Mouse (Mus musculus) heart, embryonic 12.5 days (tissue): ENCODE measurements around the gene Zfp207. TPM values are rescaled to one million over a fixed set of nuclear protein-coding genes. Genes with fewer than 3 reads are reported as not detected.
"Not testable (repeated sequence)": the region's sequence is repeated elsewhere in the genome, so short reads cannot be mapped to it uniquely, and the experiment has no call there.

ENCODE experiments used
- ATAC-seq: fragments of 200-750 bp; cut with Nextera tagmentation; 2 replicates; pipeline ENCODE4 v1.8.0; 2017; ENCODE audit warnings: moderate TSS enrichment, moderate library complexity; ENCODE audit not compliant: insufficient number of reproducible peaks, low FRiP score
- H3K27ac ChIP-seq: fragments of 300-500 bp; sonication (generic); 2 replicates; pipeline ENCODE4 v1.5.1; 2016; ENCODE audit warnings: mild to moderate bottlenecking, moderate library complexity; ENCODE audit not compliant: poor library complexity, severe bottlenecking
- H3K27me3 ChIP-seq: fragments of 300-500 bp; sonication (generic); replicated peaks from 2 replicates; pipeline ENCODE4 v1.6.1; 2016; ENCODE audit warnings: mild to moderate bottlenecking, moderate library complexity
- H3K36me3 ChIP-seq: fragments of 300-500 bp; sonication (generic); 2 replicates; pipeline ENCODE4 v1.6.1; 2016; ENCODE audit warnings: mild to moderate bottlenecking, moderate library complexity
- H3K4me1 ChIP-seq: fragments of 300-500 bp; sonication (generic); replicated peaks from 2 replicates; pipeline ENCODE4 v1.6.1; 2016; ENCODE audit warnings: mild to moderate bottlenecking
- H3K4me2 ChIP-seq: fragments of 300-500 bp; sonication (generic); 2 replicates; pipeline ENCODE4 v1.6.1; 2016; ENCODE audit warnings: mild to moderate bottlenecking, moderate library complexity
- H3K4me3 ChIP-seq: fragments of 300-500 bp; sonication (generic); 2 replicates; pipeline ENCODE4 v1.5.1; 2016; ENCODE audit warnings: mild to moderate bottlenecking
- H3K9ac ChIP-seq: fragments of 300-500 bp; sonication (generic); 2 replicates; pipeline ENCODE4 v1.6.1; 2016; ENCODE audit warnings: mild to moderate bottlenecking, moderate library complexity
- H3K9me3 ChIP-seq: fragments of 300-500 bp; sonication (generic); replicated peaks from 2 replicates; pipeline ENCODE4 v1.6.1; 2016; ENCODE audit warnings: mild to moderate bottlenecking, moderate library complexity
- whole genome bisulfite sequencing: fragments of 180-500 bp; shearing (Covaris S2); methylation state at CpG from one replicate; pipeline ENCODE4 v1.1.7; 2016; 5-methylcytosine and 5-hydroxymethylcytosine counted together
- polyA plus RNA-seq: library from polyadenylated mRNA; unstranded; fragments of >200 nt; fragmentation: Nextera tagmentation; extraction: Ambion mirVana; gene quantifications from 2 replicates; pipeline ENCODE4 v1.2.1, GENCODE M21; 2016

The Zfp207 gene
- polyA plus RNA-seq, 1 experiment from 2014 or later = 168 TPM

- not testable (repeated sequence) for H3K4me2 ChIP-seq, H3K4me3 ChIP-seq, H3K27ac ChIP-seq, H3K9ac ChIP-seq, H3K9me3 ChIP-seq, H3K4me1 ChIP-seq, ATAC-seq, H3K27me3 ChIP-seq
- H3K36me3 ChIP-seq = peaks cover 13% of the 10 kb centered on the region; the same call in 1 of the 2 replicates
- 94% methylated on average over 7 of the region's 7 CpGs for WGBS
These were observed 3.9 kb upstream of the Zfp207 start for GRCm38 (mm10) chr11:80379184-80379583.

GRCm38 (mm10) chr11:80382626-80383018 lies 457 bp upstream of the Zfp207 start:
- H3K4me2 ChIP-seq = peak overlapping the region; percentile 70
- WGBS = 6% methylated on average over 12 of the region's 12 CpGs
- H3K27ac ChIP-seq = peak overlapping the region; percentile 90
- H3K36me3 ChIP-seq = peaks cover 15% of the 10 kb centered on the region
- no peaks in the 10 kb centered on the region for H3K27me3 ChIP-seq
- H3K4me3 ChIP-seq = peak overlapping the region; percentile 97
- peaks cover 19% of the 10 kb centered on the region for H3K4me1 ChIP-seq
- no peaks in the 10 kb centered on the region for H3K9me3 ChIP-seq
- no peak for ATAC-seq
- H3K9ac ChIP-seq = peak overlapping the region; percentile 98

DNA sequence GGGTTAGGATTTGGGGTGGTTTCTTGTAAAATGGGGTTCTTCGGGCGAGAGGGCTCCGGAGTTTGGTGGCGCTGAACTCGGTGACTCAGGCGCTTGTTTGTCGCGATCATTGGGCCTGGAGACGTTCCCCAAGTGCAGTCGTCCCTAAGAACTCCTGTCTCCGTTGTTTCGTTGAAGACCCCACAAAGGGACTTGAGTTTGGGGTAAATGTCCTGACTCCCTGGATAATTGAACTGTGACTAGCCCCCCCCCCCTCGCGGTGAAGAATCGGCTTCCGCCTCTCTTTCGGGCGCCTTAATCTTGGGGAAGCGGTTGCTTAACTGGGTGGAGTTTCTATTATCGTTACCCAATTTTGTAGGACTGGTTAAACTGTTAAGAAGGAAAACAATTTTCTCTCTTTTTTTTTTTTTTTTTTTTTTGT lies 557 bp downstream of the Zfp207 start:
- peak; percentile 41 for ATAC-seq
- Histone ChIP-seq H3K27me3 (no peaks in the 10 kb centered on the region), H3K27ac (peak overlapping the region; percentile 90), H3K36me3 (peaks cover 25% of the 10 kb centered on the region), H3K4me1 (peaks cover 19% of the 10 kb centered on the region), H3K9me3 (no peaks in the 10 kb centered on the region), H3K4me2 (0 out of 2 replicates have a peak overlapping the region, but pooled peaks have one; percentile 19), H3K4me3 (peak overlapping the region; percentile 97), H3K9ac (peak overlapping the region; percentile 98)
- 0% methylated on average over 20 of the region's 20 CpGs for WGBS

DNA sequence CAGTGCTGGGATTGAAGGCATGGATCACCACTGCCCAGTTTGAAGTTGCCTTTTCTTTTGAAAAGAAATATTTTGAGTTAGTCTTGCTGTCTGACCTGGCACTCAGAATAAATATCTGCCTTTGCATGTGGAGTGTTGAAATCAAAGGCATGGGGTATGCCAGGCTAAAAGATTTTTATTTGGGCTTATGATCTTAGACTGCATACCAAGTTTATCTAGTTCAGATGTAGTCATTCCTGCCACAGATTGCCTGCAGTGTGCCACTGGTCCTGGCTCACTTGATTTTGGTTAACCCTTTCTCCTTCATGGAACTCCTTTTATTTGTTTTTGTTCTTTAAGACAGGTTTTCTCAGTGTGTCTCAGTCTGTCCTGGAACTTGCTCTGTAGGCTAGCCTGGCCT lies 1.4 kb downstream of the Zfp207 start:
- H3K4me3 ChIP-seq = peak overlapping the region; percentile 69
- peaks cover 19% of the 10 kb centered on the region for H3K4me1 ChIP-seq
- H3K36me3 ChIP-seq = peaks cover 31% of the 10 kb centered on the region
- H3K27ac ChIP-seq = no peak overlapping the region; the same call in 1 of the 2 replicates
- H3K9me3 ChIP-seq = no peaks in the 10 kb centered on the region
- peak overlapping the region; percentile 85 for H3K4me2 ChIP-seq
- H3K9ac ChIP-seq = peak overlapping the region; percentile 77
- H3K27me3 ChIP-seq = no peaks in the 10 kb centered on the region
- ATAC-seq = no peak

DNA sequence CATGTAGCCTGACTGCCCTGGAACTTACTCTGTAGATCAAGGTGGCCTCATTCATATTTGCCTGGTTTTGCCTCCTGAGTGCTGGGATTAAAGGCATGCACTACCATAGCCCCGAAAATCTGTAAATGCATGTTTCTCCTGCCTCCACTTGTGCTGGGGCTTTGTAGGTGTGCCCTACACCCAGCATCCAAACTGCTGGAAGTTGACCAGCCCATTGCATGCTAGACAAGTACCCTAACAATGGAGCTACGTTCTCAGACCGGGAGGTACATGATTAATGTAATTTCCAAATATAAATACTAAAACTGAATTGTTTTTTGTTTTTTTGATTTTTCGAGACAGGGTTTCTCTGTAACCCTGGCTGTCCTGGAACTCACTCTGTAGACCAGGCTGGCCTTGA lies 2.0 kb downstream of the Zfp207 start:
- no peak overlapping the region for H3K27ac ChIP-seq
- peaks cover 19% of the 10 kb centered on the region for H3K4me1 ChIP-seq
- WGBS = 47% methylated on average over 4 of the region's 4 CpGs
- H3K27me3 ChIP-seq = no peaks in the 10 kb centered on the region
- H3K4me2 ChIP-seq = peak overlapping the region; percentile 85
- H3K36me3 ChIP-seq = peaks cover 34% of the 10 kb centered on the region
- H3K9ac ChIP-seq = peak overlapping the region; percentile 77
- no peaks in the 10 kb centered on the region for H3K9me3 ChIP-seq
- no peak for ATAC-seq
- peak overlapping the region; percentile 69 for H3K4me3 ChIP-seq

DNA sequence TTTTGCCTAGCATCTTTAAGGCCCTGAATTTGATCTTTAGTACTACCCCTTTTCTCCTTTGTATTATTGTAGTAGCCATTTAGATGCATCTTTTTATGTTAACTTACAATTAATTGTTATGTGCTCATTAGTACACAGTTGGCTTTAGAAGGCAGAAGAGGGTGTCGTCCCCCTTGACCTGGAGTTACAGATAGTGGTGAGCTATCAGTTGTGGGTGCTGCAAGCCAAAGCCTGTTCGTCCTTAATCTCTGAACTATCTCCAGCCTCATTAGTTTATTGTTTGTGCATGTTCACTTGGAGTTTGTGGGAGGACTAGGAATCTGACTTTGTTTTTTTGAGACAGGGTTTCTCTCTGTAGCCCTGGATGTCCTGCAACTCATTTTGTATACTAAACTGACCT lies 3.7 kb downstream of the Zfp207 start:
- peaks cover 19% of the 10 kb centered on the region for H3K4me1 ChIP-seq
- no peaks in the 10 kb centered on the region for H3K27me3 ChIP-seq
- peak overlapping the region; percentile 48 for H3K4me2 ChIP-seq
- no peaks in the 10 kb centered on the region for H3K9me3 ChIP-seq
- H3K27ac ChIP-seq = no peak overlapping the region
- H3K9ac ChIP-seq = no peak overlapping the region
- H3K4me3 ChIP-seq = peak overlapping the region; percentile 10; the same call in 1 of the 2 replicates
- ATAC-seq = no peak
- peaks cover 44% of the 10 kb centered on the region for H3K36me3 ChIP-seq
- WGBS = 44% methylated on average over 2 of the region's 2 CpGs

DNA sequence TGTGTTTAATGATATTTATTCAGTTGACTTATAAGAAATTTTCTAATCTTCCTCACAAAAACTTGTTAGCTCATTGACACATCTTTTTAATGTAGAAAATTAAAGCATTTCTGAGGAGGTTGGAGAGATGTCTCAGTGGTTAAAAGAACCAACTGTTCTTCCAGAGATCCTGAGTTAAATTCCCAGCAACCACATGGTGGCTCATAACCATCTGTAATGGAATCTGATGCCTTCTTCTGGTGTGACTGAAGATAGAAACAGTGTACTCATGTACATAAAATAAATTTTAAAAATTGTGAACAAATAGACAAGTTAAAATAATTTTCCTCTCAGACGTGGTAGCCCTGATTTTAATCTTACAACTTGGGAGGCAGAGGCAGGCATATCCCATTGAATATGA lies 6.8 kb downstream of the Zfp207 start:
- no peak overlapping the region for H3K9ac ChIP-seq
- H3K27ac ChIP-seq = no peak overlapping the region
- no peak overlapping the region for H3K4me2 ChIP-seq
- H3K4me3 ChIP-seq = no peak overlapping the region
- H3K27me3 ChIP-seq = no peaks in the 10 kb centered on the region
- no peak for ATAC-seq
- peaks cover 62% of the 10 kb centered on the region for H3K36me3 ChIP-seq
- H3K9me3 ChIP-seq = no peaks in the 10 kb centered on the region
- peaks cover 12% of the 10 kb centered on the region for H3K4me1 ChIP-seq
- 84% methylated on average over 1 of the region's 1 CpGs for WGBS

GRCm38 (mm10) chr11:80391407-80392120 lies 8.5 kb downstream of the Zfp207 start:
- WGBS = 92% methylated on average over 2 of the region's 2 CpGs
- H3K27ac ChIP-seq = no peak overlapping the region
- no peak overlapping the region for H3K9ac ChIP-seq
- no peaks in the 10 kb centered on the region for H3K27me3 ChIP-seq
- H3K4me1 ChIP-seq = peaks cover 2% of the 10 kb centered on the region; the same call in 1 of the 2 replicates
- H3K9me3 ChIP-seq = no peaks in the 10 kb centered on the region
- no peak for ATAC-seq
- no peak overlapping the region for H3K4me2 ChIP-seq
- peaks cover 68% of the 10 kb centered on the region for H3K36me3 ChIP-seq
- no peak overlapping the region for H3K4me3 ChIP-seq

- Histone ChIP-seq H3K4me1 (no peaks in the 10 kb centered on the region), H3K9ac (no peak overlapping the region), H3K4me3 (no peak overlapping the region), H3K27ac (no peak overlapping the region), H3K36me3 (peaks cover 57% of the 10 kb centered on the region), H3K27me3 (no peaks in the 10 kb centered on the region), H3K9me3 (no peaks in the 10 kb centered on the region), H3K4me2 (no peak overlapping the region)
- 90% methylated on average over 3 of the region's 3 CpGs for WGBS
- no peak for ATAC-seq
These were observed 12.9 kb downstream of the Zfp207 start for GRCm38 (mm10) chr11:80395930-80396329.

DNA sequence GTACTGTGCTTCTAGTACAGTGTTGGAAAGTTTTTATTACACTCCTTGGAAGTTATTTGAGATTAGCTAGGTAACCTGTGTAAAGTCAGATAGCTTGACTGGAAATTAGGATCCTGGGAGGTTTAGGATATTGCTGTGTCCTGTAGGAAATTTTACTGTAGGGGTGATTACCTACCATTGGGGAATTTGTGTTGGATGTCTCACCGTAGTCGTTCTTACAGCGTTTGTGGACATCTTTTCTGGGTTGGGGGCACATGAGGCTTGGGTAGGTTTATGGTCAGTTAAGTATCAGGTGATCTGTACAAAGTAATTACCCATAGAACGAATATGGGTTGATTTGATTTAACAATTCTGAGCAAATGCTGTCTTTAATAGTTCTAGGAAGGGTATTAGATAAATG lies 13.5 kb downstream of the Zfp207 start:
- 92% methylated on average over 4 of the region's 4 CpGs for WGBS

DNA sequence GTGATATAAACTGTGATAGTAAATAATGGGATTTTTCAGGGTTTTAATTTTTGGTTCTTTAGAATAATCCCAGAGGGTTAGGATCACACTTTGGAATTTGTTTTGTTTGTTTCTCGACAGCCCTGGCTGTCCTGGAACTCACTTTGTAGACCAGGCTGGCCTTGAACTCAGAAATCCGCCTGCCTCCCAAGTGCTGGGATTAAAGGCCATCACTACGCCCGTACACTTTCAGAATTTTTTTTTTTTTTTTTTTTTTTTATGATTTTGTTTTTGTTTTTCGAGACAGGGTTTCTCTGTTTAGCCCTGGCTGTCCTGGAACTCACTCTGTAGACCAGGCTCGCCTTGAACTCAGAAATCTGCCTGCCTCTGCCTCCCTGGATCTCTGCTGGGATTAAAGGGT lies 24.8 kb downstream of the Zfp207 start:
- not testable (repeated sequence) for H3K4me2 ChIP-seq, ATAC-seq, H3K4me3 ChIP-seq, H3K9me3 ChIP-seq, H3K9ac ChIP-seq, H3K4me1 ChIP-seq, H3K27me3 ChIP-seq, H3K27ac ChIP-seq
- 96% methylated on average over 6 of the region's 6 CpGs for WGBS
- peaks cover 52% of the 10 kb centered on the region for H3K36me3 ChIP-seq

More for the DNA sequence above, 13.5 kb downstream of the Zfp207 start:
- H3K36me3 ChIP-seq = peaks cover 54% of the 10 kb centered on the region
- no peak overlapping the region for H3K27ac ChIP-seq
- no peaks in the 10 kb centered on the region for H3K27me3 ChIP-seq
- H3K4me1 ChIP-seq = no peaks in the 10 kb centered on the region
- ATAC-seq = no peak
- H3K9me3 ChIP-seq = no peaks in the 10 kb centered on the region
- H3K4me3 ChIP-seq = no peak overlapping the region
- H3K9ac ChIP-seq = no peak overlapping the region
- H3K4me2 ChIP-seq = no peak overlapping the region

DNA sequence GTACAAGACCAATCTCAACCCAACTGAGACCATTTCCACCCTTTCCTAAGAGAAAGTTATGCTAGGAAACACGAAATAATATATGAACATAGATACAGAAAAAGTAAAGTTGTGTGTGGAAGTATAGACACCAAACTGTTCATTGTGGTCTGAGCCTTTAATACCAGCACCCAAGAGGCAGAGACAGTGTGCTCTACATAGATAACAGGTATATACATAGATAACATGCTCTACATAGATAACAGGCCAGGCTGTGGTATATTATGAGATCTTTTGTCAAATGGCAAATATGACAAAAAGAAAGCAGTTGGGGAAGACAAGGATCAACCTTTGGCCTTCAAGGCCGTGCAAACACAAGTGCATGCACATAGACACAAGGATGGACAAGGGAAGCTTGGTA lies 27.3 kb downstream of the Zfp207 start:
- ATAC-seq = no peak
- Histone ChIP-seq H3K27ac (no peak overlapping the region), H3K4me1 (no peaks in the 10 kb centered on the region), H3K4me3 (no peak overlapping the region), H3K36me3 (peaks cover 57% of the 10 kb centered on the region), H3K27me3 (no peaks in the 10 kb centered on the region), H3K9ac (no peak overlapping the region), H3K4me2 (no peak overlapping the region), H3K9me3 (no peaks in the 10 kb centered on the region)
- WGBS = 87% methylated on average over 2 of the region's 2 CpGs
